ENCODE assay signal across 10 mouse cellular contexts in genomic region chr15:85610120-85610519, GRCm38 (mm10). TPM values are rescaled to one million over a fixed set of nuclear protein-coding genes. Genes with fewer than 3 reads are reported as not detected.
DNase-seq lines count a peak whose midpoint lies in the region; ATAC-seq and TF ChIP-seq lines count a peak whose summit lies in the region.
"Had no signal": no experiment of that assay in that cellular context is flagged by ENCODE, and none has a peak within 500 bp of the region (broad histone marks: within the 10 kb centered on the region; RNA-seq: fewer than 3 reads in every experiment).

No protein-coding gene starts in this region.

- DNase-seq in gastrocnemius, adult 2 months: no peak
- no peak for DNase-seq in gastrocnemius, postnatal 36 days
- DNase-seq in kidney, postnatal 10 days: peak; percentile 34
- DNase-seq in kidney, postnatal 36 days: no peak
- DNase-seq in midbrain, embryonic 10.5 days (ENCODE audit: low spot score): no peak
- no peak for DNase-seq in cerebellum, postnatal 25 days

- no peaks in the 10 kb centered on the region for H3K36me3 ChIP-seq in midbrain, embryonic 12.5 days
- no peaks in the 10 kb centered on the region for H3K36me3 ChIP-seq in midbrain, embryonic 10.5 days
- no peaks in the 10 kb centered on the region for H3K36me3 ChIP-seq in stomach, embryonic 15.5 days
- H3K36me3 ChIP-seq: G1E had no signal

- H3K4me2 ChIP-seq in midbrain, embryonic 12.5 days (replicated peaks): no peak overlapping the region
- H3K4me2 ChIP-seq in stomach, embryonic 15.5 days: no peak overlapping the region

- H3K9me3 ChIP-seq in midbrain, embryonic 12.5 days: no peaks in the 10 kb centered on the region
- peaks cover 3% of the 10 kb centered on the region for H3K9me3 ChIP-seq in midbrain, embryonic 10.5 days (replicated peaks)
- H3K9me3 ChIP-seq in stomach, embryonic 15.5 days: no peaks in the 10 kb centered on the region

- intact Hi-C loops in gastrocnemius, adult 2 months (cut with DNase I): loop anchor here (1.0 to 5.0 kb wide), 3 partner anchors 62 to 257 kb away; no protein-coding TSS in a partner anchor
- intact Hi-C loops in gastrocnemius, postnatal 36 days (cut with DNase I): loop anchor here (1.0 kb wide), 1 partner anchor 99 kb away; no protein-coding TSS in a partner anchor

- peak overlapping the region; percentile 92 for H3K27ac ChIP-seq in gastrocnemius, adult 2 months
- H3K27ac ChIP-seq in midbrain, embryonic 12.5 days (replicated peaks): no peak overlapping the region
- H3K27ac ChIP-seq in midbrain, embryonic 10.5 days (replicated peaks): no peak overlapping the region
- 0 out of 2 replicates have a peak overlapping the region, but pooled peaks have one; percentile 85 for H3K27ac ChIP-seq in stomach, embryonic 15.5 days
- H3K27ac ChIP-seq: macrophage had no signal

- 67% methylated on average over 5 of the region's 5 CpGs for WGBS in midbrain, embryonic 12.5 days
- WGBS in midbrain, embryonic 10.5 days: 71% methylated on average over 5 of the region's 5 CpGs
- 64% methylated on average over 5 of the region's 5 CpGs for WGBS in stomach, embryonic 15.5 days

- peaks cover 42% of the 10 kb centered on the region for H3K27me3 ChIP-seq in midbrain, embryonic 12.5 days
- H3K27me3 ChIP-seq in midbrain, embryonic 10.5 days (ENCODE audit: low read depth, poor library complexity, severe bottlenecking): peaks cover 57% of the 10 kb centered on the region
- no peaks in the 10 kb centered on the region for H3K27me3 ChIP-seq in stomach, embryonic 15.5 days (replicated peaks)

- no peak overlapping the region for H3K9ac ChIP-seq in midbrain, embryonic 12.5 days (replicated peaks)
- H3K9ac ChIP-seq in stomach, embryonic 15.5 days: no peak overlapping the region

- no peak for TF ChIP-seq CTCF in gastrocnemius, adult 2 months (IDR thresholded peaks at IDR 0.05)

- peak; percentile 41; the same call in 1 of the 2 replicates for ATAC-seq in midbrain, embryonic 12.5 days (ENCODE audit: low FRiP score, low read depth)
- ATAC-seq in stomach, embryonic 15.5 days (ENCODE audit: insufficient read depth, low FRiP score, low read depth): no peak

- H3K4me1 ChIP-seq in midbrain, embryonic 12.5 days: peaks cover 15% of the 10 kb centered on the region
- peaks cover 7% of the 10 kb centered on the region for H3K4me1 ChIP-seq in midbrain, embryonic 10.5 days
- peaks cover 27% of the 10 kb centered on the region for H3K4me1 ChIP-seq in stomach, embryonic 15.5 days

- H3K4me3 ChIP-seq in gastrocnemius, adult 2 months: no peak overlapping the region
- no peak overlapping the region for H3K4me3 ChIP-seq in midbrain, embryonic 12.5 days
- no peak overlapping the region for H3K4me3 ChIP-seq in midbrain, embryonic 10.5 days
- H3K4me3 ChIP-seq in stomach, embryonic 15.5 days (replicated peaks): no peak overlapping the region

RNA-seq across cellular contexts. Expression of gene Wnt7b, which starts 27.8 kb away (rescaled TPM):
- not detected for total RNA-seq in gastrocnemius, adult 2 months (2021)
- total RNA-seq in gastrocnemius, postnatal 36 days (2021): not detected
- polyA plus RNA-seq in midbrain, embryonic 12.5 days (2016; fragmentation: Nextera tagmentation; extraction: Ambion mirVana): 68.3 and 86.4 TPM in 2 replicates
- polyA plus RNA-seq in midbrain, embryonic 10.5 days (2016; fragmentation: Nextera tagmentation; extraction: Ambion mirVana): 54.8 and 56.5 TPM in 2 replicates
- polyA plus RNA-seq in stomach, embryonic 15.5 days (2015; fragmentation: Nextera tagmentation; extraction: Ambion mirVana): 3.7 and 3.8 TPM in 2 replicates
- polyA plus RNA-seq: G1E, macrophage had no signal

Comparison
In these comparisons a context has a peak if more than half of its experiments do, and no peak if none do; other contexts are left out.
1. H3K27ac ChIP-seq: peak in gastrocnemius, adult 2 months (single experiment) and stomach, embryonic 15.5 days (single experiment); none in midbrain, embryonic 12.5 days (single experiment) and midbrain, embryonic 10.5 days (single experiment).
2. RNA of gene Wnt7b, which starts 27.8 kb away (polyA plus RNA-seq): 68.3 to 86.4 TPM in midbrain, embryonic 12.5 days and 54.8 to 56.5 TPM in midbrain, embryonic 10.5 days; 3.7 to 3.8 TPM in stomach, embryonic 15.5 days; every median in the first group is over 10 times any median in the second.